Mouse (Mus musculus) activated CD4-positive, CD25-positive, alpha-beta regulatory T cell, adult 9 weeks (primary cell): ENCODE results near the gene Eif1ad. TPM values are rescaled to one million over a fixed set of nuclear protein-coding genes. Genes with fewer than 3 reads are reported as not detected.

Source experiments
- polyA plus RNA-seq: library from polyadenylated mRNA; unstranded; fragments of 100-300 nt; shearing (Covaris generic); gene quantifications from one replicate; pipeline ENCODE4 v1.2.1, GENCODE M21; 2017

Gene Eif1ad
- 58.1 TPM for polyA plus RNA-seq

DNA sequence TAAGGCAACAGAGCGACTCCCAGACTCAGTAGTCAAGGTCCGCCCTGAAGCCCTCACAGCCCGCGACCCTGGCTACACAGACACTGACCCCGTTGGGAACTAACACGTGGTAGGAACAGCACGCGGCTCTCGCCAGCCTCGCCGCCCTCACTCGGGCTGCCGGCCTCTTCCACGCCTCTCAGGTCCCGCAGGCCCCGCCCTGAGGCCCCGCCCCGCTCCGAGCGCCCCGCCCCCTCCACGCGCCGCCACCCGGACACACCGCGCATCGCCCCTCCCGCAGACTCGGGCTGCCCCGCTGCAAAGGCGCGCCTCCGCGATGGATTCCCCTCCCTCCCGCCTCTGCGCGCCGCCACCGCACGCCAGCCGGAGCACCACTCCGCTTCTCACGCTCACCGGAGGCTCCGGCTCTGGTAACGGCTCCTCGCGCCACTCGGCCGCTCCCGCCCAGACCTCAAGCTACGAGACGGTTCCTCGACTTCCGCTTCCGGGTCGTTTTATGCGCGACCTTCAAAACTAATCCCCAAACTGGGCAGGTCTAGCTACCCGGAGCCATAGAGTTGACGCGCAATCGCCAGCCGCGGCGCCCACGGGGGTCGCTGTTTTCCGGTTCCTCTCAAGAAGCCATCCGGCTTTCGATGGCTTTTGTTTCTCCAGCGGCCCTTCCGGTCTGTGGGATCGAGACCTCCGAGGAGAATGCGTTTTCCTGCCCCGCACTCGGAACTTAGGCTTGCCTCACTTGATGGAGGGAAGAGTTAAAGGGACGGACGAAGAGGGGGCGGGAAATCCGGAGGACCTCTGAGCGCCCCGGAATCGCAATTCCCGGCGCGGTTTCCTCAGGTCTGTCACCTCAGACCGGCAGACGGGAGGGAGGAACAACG, at the start of gene Eif1ad:
Gene Eif1ad (plus strand): TSS at position 567 of the 878 bp plus-strand sequence.

DNA sequence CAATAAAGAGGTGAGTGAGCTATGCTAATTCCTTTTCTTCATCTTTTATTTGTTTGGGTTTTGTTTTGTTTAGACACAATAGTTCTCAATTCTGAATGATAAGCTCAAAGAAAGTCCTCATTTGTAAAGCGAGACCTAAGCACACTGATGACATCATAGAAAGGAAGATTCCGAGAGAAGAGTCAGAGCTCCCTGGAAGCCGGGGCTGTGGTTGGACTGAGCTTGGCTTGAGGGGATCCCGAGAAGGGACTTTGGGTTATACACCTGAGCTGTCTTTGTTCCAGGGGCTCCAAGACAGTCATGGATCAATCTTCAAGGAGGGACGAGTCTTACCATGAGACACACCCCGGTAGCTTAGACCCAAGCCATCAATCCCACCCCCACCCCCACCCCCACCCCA, 31.1 kb upstream of the Eif1ad start, which contains the start of gene Catsper1:
Gene Catsper1 (plus strand): TSS at position 301 of the 400 bp plus-strand sequence.

DNA sequence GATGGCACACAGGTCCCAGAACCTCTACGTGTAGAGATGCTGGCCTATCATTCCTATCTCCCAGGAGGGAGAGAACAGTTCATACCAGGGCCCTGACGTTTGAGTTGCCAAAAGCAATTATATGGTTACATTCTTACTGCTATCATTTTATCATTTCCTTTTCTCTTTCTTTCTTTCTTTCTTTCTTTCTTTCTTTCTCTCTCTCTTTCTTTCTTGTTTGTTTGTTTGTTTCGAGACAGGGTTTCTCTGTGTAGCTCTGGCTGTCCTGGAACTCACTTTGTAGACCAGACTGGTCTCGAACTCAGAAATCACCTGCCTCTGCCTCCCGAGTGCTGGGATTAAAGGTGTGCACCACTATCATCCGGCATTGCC, 17.1 kb upstream of the Eif1ad start, which contains the start of gene Cst6:
Gene Cst6 (minus strand): TSS at position 73 of the 372 bp plus-strand sequence.

DNA sequence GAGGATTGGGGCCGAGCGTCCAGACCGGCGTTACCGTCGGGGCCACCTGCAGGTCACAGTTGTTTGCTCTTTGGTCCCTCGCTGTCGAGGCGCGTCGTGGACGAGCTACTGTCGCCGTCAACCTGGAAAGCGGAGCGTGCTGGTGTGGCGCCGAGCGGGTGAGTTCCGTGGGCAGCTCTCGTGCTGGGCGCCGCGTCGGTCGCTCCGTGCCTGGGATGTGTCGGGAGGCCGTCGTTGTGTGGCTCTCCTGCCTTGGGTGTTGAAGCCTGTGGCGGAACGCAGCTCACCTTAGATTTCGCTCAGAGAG, 465 bp downstream of the Eif1ad start, which contains the start of gene Banf1:
Gene Banf1 (minus strand): TSS at position 116 of the 307 bp plus-strand sequence.

DNA sequence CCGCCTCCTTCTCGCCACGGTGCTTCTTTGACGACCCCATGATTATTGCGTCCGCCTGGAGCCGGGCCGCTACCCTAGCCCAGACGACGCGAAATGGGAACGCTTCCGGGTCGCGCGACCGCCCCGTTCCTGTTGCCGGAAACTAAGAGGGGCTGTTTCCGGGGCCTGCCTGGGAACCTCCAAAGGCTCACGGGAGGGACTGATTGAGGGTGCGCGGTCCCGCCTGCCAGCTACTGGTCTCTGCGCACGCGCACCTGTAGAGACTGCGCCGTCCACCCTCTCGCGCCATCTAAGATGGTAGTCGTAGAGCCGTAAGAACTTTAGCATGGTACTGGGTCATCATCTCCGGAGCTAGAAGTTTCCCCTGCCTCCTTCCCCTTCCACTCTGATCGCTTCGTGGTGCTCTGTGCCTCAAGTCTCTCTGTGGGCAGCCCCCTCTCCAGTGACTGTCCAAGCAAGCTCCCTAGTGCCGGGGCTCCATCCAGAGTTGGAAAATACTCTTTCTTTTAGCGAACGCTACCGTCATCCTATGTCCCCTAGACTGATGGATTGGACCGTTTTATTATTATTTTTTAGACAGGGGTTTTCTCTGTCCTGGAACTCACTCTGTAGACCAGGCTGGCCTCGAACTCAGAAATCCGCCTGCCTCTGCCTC, 22.2 kb downstream of the Eif1ad start, which contains the start of gene Sart1:
Gene Sart1 (minus strand): TSS at position 116 of the 655 bp plus-strand sequence.

DNA sequence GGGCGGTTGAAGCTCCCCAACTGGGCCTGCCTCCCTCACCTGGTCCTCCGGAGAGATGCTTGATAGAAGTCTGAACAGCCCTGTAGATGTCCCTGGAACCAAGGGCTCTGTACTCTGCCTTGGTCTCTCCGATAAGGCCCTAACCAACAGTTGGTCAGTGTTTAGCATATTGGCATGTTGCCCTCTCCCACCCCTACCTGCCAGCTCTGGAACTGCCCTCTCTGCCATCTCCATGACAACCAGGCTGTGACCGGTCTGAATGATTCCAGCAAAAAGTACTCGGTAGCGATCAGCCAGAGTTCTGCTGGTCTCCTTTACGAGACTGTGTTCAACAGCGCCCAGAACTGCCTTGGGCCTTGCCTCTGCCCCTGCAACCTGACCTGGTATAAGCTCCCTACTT, 35.8 kb downstream of the Eif1ad start, which contains the start of gene Tsga10ip:
Gene Tsga10ip (minus strand): TSS at position 234 of the 400 bp plus-strand sequence.

Other genes starting within 250 kb of the Eif1ad start
- gene Klc2, start 248.2 kb upstream of the Eif1ad start, polyA plus RNA-seq, result 3.3 TPM
- 16.5 TPM for gene Pacs1, start 93.6 kb upstream of the Eif1ad start, polyA plus RNA-seq
- 415 TPM for gene Sf3b2, start 71.3 kb upstream of the Eif1ad start, polyA plus RNA-seq
- not detected for gene Gal3st3, start 68.4 kb upstream of the Eif1ad start, polyA plus RNA-seq
- gene Catsper1, start 31.0 kb upstream of the Eif1ad start, polyA plus RNA-seq, result not detected
- gene Cst6, start 17.2 kb upstream of the Eif1ad start, polyA plus RNA-seq, result 2.0 TPM
- 305 TPM for gene Banf1, start 427 bp downstream of the Eif1ad start, polyA plus RNA-seq
- gene Sart1, start 22.0 kb downstream of the Eif1ad start, polyA plus RNA-seq, result 35.0 TPM
- gene Tsga10ip, start 35.8 kb downstream of the Eif1ad start, polyA plus RNA-seq, result 0.60 TPM
- 75.7 TPM for gene Drap1, start 58.2 kb downstream of the Eif1ad start, polyA plus RNA-seq
- 19.2 TPM for gene AI837181, start 58.4 kb downstream of the Eif1ad start, polyA plus RNA-seq
- gene Fosl1, start 80.8 kb downstream of the Eif1ad start, polyA plus RNA-seq, result not detected
- gene Ccdc85b, start 91.2 kb downstream of the Eif1ad start, polyA plus RNA-seq, result 5.3 TPM
- gene Fibp, start 93.9 kb downstream of the Eif1ad start, polyA plus RNA-seq, result 148 TPM
- gene Ctsw, start 101.8 kb downstream of the Eif1ad start, polyA plus RNA-seq, result 81.4 TPM
- gene Efemp2, start 107.2 kb downstream of the Eif1ad start, polyA plus RNA-seq, result 2.5 TPM
- gene Mus81, start 121.7 kb downstream of the Eif1ad start, polyA plus RNA-seq, result 81.3 TPM
- gene Cfl1, start 123.7 kb downstream of the Eif1ad start, polyA plus RNA-seq, result 4,076 TPM
- 0.45 TPM for gene 1700020D05Rik, start 137.0 kb downstream of the Eif1ad start, polyA plus RNA-seq
- gene Snx32, start 143.8 kb downstream of the Eif1ad start, polyA plus RNA-seq, result 20.1 TPM
- not detected for gene Ovol1, start 193.9 kb downstream of the Eif1ad start, polyA plus RNA-seq
- gene Ap5b1, start 201.3 kb downstream of the Eif1ad start, polyA plus RNA-seq, result 21.4 TPM
- gene Rnaseh2c, start 235.1 kb downstream of the Eif1ad start, polyA plus RNA-seq, result 145 TPM
- 51.5 TPM for gene Kat5, start 243.5 kb downstream of the Eif1ad start, polyA plus RNA-seq